Mouse (Mus musculus) stomach, embryonic 14.5 days (tissue): ENCODE measurements around the gene Zbtb12. TPM values are rescaled to one million over a fixed set of nuclear protein-coding genes. Genes with fewer than 3 reads are reported as not detected.

Source experiments
- ATAC-seq: fragments of 200-750 bp; cut with Nextera tagmentation; 2 replicates; pipeline ENCODE4 v1.8.0; 2017; ENCODE audit warnings: low read depth, moderate TSS enrichment; ENCODE audit not compliant: insufficient number of reproducible peaks, insufficient read depth, low FRiP score
- H3K27ac ChIP-seq: fragments of 300-500 bp; sonication (generic); 2 replicates; pipeline ENCODE4 v1.5.1; 2014; ENCODE audit warnings: mild to moderate bottlenecking, low read length, moderate library complexity, mixed read lengths
- H3K27me3 ChIP-seq: fragments of 300-500 bp; sonication (generic); 2 replicates; pipeline ENCODE4 v1.6.1; 2014; ENCODE audit warnings: low read length, control low read depth, mixed read lengths; ENCODE audit not compliant: control insufficient read depth, insufficient read depth
- H3K36me3 ChIP-seq: fragments of 300-500 bp; sonication (generic); 2 replicates; pipeline ENCODE4 v1.6.1; 2014; ENCODE audit warnings: mild to moderate bottlenecking, control low read depth, low read length, moderate library complexity, mixed read lengths; ENCODE audit not compliant: control insufficient read depth, insufficient read depth
- H3K4me1 ChIP-seq: fragments of 300-500 bp; sonication (generic); 2 replicates; pipeline ENCODE4 v1.6.1; 2014; ENCODE audit warnings: low read length, control low read depth, mixed read lengths; ENCODE audit not compliant: control insufficient read depth, insufficient read depth
- H3K4me2 ChIP-seq: fragments of 300-500 bp; sonication (generic); replicated peaks from 2 replicates; pipeline ENCODE4 v1.6.1; 2014; ENCODE audit warnings: low read depth, low read length, control low read depth
- H3K4me3 ChIP-seq: fragments of 300-500 bp; sonication (generic); 2 replicates; pipeline ENCODE4 v1.5.1; 2014; ENCODE audit warnings: low read depth, low read length, control low read depth
- H3K9ac ChIP-seq: fragments of 300-500 bp; sonication (generic); replicated peaks from 2 replicates; pipeline ENCODE4 v1.6.1; 2014; ENCODE audit warnings: low read depth, mild to moderate bottlenecking, control low read depth, low read length, moderate library complexity, mixed read lengths
- H3K9me3 ChIP-seq: fragments of 300-500 bp; sonication (generic); 2 replicates; pipeline ENCODE4 v1.6.1; 2016; ENCODE audit warnings: low read depth, low read length, control low read depth; ENCODE audit not compliant: control insufficient read depth
- WGBS: fragments of 180-500 bp; shearing (Covaris S2); extraction: QIAGEN DNeasy Blood & Tissue Kit; methylation state at CpG from one replicate; pipeline ENCODE4 v1.1.7; 2014; 5-methylcytosine and 5-hydroxymethylcytosine counted together
- polyA plus RNA-seq: library from polyadenylated mRNA; unstranded; fragments of >200 nt; fragmentation: Nextera tagmentation; extraction: Ambion mirVana; gene quantifications from 2 replicates; pipeline ENCODE4 v1.2.1, GENCODE M21; 2014

Gene Zbtb12
- polyA plus RNA-seq, 1 experiment from 2014 or later, result 1.2 TPM

GRCm38 (mm10) chr17:34860514-34860913, 18.8 kb upstream of the Zbtb12 start:
- no peak for ATAC-seq
- H3K4me1 ChIP-seq, result no peaks in the 10 kb centered on the region
- no peaks in the 10 kb centered on the region for H3K9me3 ChIP-seq
- peaks cover 14% of the 10 kb centered on the region for H3K36me3 ChIP-seq
- no peak overlapping the region for H3K9ac ChIP-seq
- 85% methylated on average over 9 of the region's 9 CpGs for WGBS
- no peak overlapping the region for H3K4me2 ChIP-seq
- no peak overlapping the region for H3K27ac ChIP-seq
- H3K27me3 ChIP-seq, result no peaks in the 10 kb centered on the region
- H3K4me3 ChIP-seq, result no peak overlapping the region

GRCm38 (mm10) chr17:34861704-34862415, 17.4 kb upstream of the Zbtb12 start:
- H3K27ac ChIP-seq, result no peak overlapping the region
- H3K27me3 ChIP-seq, result no peaks in the 10 kb centered on the region
- WGBS, result 65% methylated on average over 13 of the region's 13 CpGs
- H3K4me2 ChIP-seq, result no peak overlapping the region
- peak; percentile 47; the same call in 1 of the 2 replicates for ATAC-seq
- no peak overlapping the region for H3K4me3 ChIP-seq
- H3K9ac ChIP-seq, result no peak overlapping the region
- peaks cover 5% of the 10 kb centered on the region for H3K36me3 ChIP-seq
- H3K4me1 ChIP-seq, result no peaks in the 10 kb centered on the region
- H3K9me3 ChIP-seq, result no peaks in the 10 kb centered on the region

- no peak within 1 kb of the TSS for H3K4me3 ChIP-seq
- WGBS, result 41% methylated on average over 8 of the region's 8 CpGs
Measured at GRCm38 (mm10) chr17:34862416-34863081, 16.7 kb upstream of the Zbtb12 start, which contains the start of gene Cfb. Gene Cfb (minus strand): TSS chr17:34862518.

GRCm38 (mm10) chr17:34865981-34866380, 13.3 kb upstream of the Zbtb12 start:
- 52% methylated on average over 7 of the region's 7 CpGs for WGBS
- Histone ChIP-seq H3K9ac (no peak overlapping the region), H3K4me3 (no peak overlapping the region), H3K9me3 (no peaks in the 10 kb centered on the region), H3K27ac (no peak overlapping the region), H3K36me3 (no peaks in the 10 kb centered on the region), H3K4me2 (no peak overlapping the region), H3K4me1 (no peaks in the 10 kb centered on the region), H3K27me3 (no peaks in the 10 kb centered on the region)
- no peak for ATAC-seq

More at GRCm38 (mm10) chr17:34862416-34863081, 16.7 kb upstream of the Zbtb12 start, which contains the start of gene Cfb:
- Histone ChIP-seq H3K4me2 (no peak within 1 kb of the TSS), H3K36me3 (no peaks in the 10 kb centered on the region), H3K27ac (no peak within 1 kb of the TSS), H3K27me3 (no peaks in the 10 kb centered on the region), H3K4me1 (no peaks in the 10 kb centered on the region), H3K9ac (no peak within 1 kb of the TSS), H3K9me3 (no peaks in the 10 kb centered on the region)
- ATAC-seq, result 0 out of 2 replicates have a peak, but pooled peaks have one; percentile 19

- 0 out of 2 replicates have a peak, but pooled peaks cover 1% of the 10 kb centered on the region for H3K4me1 ChIP-seq
- no peaks in the 10 kb centered on the region for H3K9me3 ChIP-seq
- H3K27me3 ChIP-seq, result no peaks in the 10 kb centered on the region
- H3K4me2 ChIP-seq, result no peak overlapping the region
- H3K27ac ChIP-seq, result no peak overlapping the region
- ATAC-seq, result no peak
- 84% methylated on average over 6 of the region's 6 CpGs for WGBS
- no peak overlapping the region for H3K9ac ChIP-seq
- H3K4me3 ChIP-seq, result no peak overlapping the region
- no peaks in the 10 kb centered on the region for H3K36me3 ChIP-seq
Measured at GRCm38 (mm10) chr17:34874321-34874720, 5.0 kb upstream of the Zbtb12 start.

GRCm38 (mm10) chr17:34881166-34881565, 1.9 kb downstream of the Zbtb12 start:
- no peaks in the 10 kb centered on the region for H3K9me3 ChIP-seq
- H3K36me3 ChIP-seq, result no peaks in the 10 kb centered on the region
- no peak overlapping the region for H3K4me3 ChIP-seq
- H3K9ac ChIP-seq, result no peak overlapping the region
- no peak overlapping the region for H3K4me2 ChIP-seq
- ATAC-seq, result no peak
- H3K4me1 ChIP-seq, result 0 out of 2 replicates have a peak, but pooled peaks cover 3% of the 10 kb centered on the region
- H3K27ac ChIP-seq, result no peak overlapping the region
- no peaks in the 10 kb centered on the region for H3K27me3 ChIP-seq

- no peaks in the 10 kb centered on the region for H3K27me3 ChIP-seq
- H3K4me3 ChIP-seq, result no peak within 1 kb of the TSS
- 0 out of 2 replicates have a peak, but pooled peaks cover 3% of the 10 kb centered on the region for H3K4me1 ChIP-seq
- 0 out of 2 replicates have a peak within 1 kb of the TSS, but pooled peaks have one; percentile 3 for H3K4me2 ChIP-seq
- no peak within 1 kb of the TSS for H3K27ac ChIP-seq
- no peak within 1 kb of the TSS for H3K9ac ChIP-seq
- WGBS, result 5% methylated on average over 15 of the region's 15 CpGs
- ATAC-seq, result no peak
- H3K36me3 ChIP-seq, result no peaks in the 10 kb centered on the region
- no peaks in the 10 kb centered on the region for H3K9me3 ChIP-seq
Measured at GRCm38 (mm10) chr17:34881683-34882310, 2.5 kb downstream of the Zbtb12 start, which contains the start of gene Gm20547. Gene Gm20547 (minus strand): TSS chr17:34882042.

GRCm38 (mm10) chr17:34883332-34883731, 4.0 kb downstream of the Zbtb12 start:
- no peak overlapping the region for H3K9ac ChIP-seq
- WGBS, result 67% methylated on average over 3 of the region's 3 CpGs
- no peak overlapping the region for H3K4me2 ChIP-seq
- ATAC-seq, result no peak
- H3K4me3 ChIP-seq, result no peak overlapping the region
- H3K27me3 ChIP-seq, result no peaks in the 10 kb centered on the region
- 0 out of 2 replicates have a peak, but pooled peaks cover 3% of the 10 kb centered on the region for H3K4me1 ChIP-seq
- no peaks in the 10 kb centered on the region for H3K9me3 ChIP-seq
- H3K36me3 ChIP-seq, result no peaks in the 10 kb centered on the region
- no peak overlapping the region for H3K27ac ChIP-seq
